Mouse (Mus musculus) CH12.LX (cell line): Measurements from ENCODE around the gene Cacna1a. TPM values are rescaled to one million over a fixed set of nuclear protein-coding genes. Genes with fewer than 3 reads are reported as not detected.

Experiments used
- DNase-seq: peaks from one replicate; pipeline ENCODE4 v3.0.0-alpha.2; 2013; ENCODE audit errors: extremely low read depth
- H3K27ac ChIP-seq: 2 replicates; pipeline ENCODE4 v1.5.1; 2012; ENCODE audit warnings: low read depth, mild to moderate bottlenecking, control low read depth, moderate library complexity; ENCODE audit not compliant: insufficient read depth
- H3K27me3 ChIP-seq: replicated peaks from 2 replicates; pipeline ENCODE3; 2012; ENCODE audit warnings: inconsistent platforms
- H3K36me3 ChIP-seq, 2 experiments: replicated peaks in 1 of 2; 2 replicates each; pipeline versions ENCODE3 to v1.6.1; 2012; ENCODE audit warnings: inconsistent platforms in 1 of 2, low read length in 1 of 2, mild to moderate bottlenecking in 1 of 2, mixed read lengths in 1 of 2, moderate library complexity in 1 of 2; ENCODE audit not compliant: control insufficient read depth in 1 of 2, insufficient read depth in 1 of 2
- H3K4me1 ChIP-seq, 2 experiments: 2 replicates each; pipeline ENCODE4 v1.6.1; 2012; ENCODE audit warnings: inconsistent platforms in 1 of 2, moderate library complexity in 1 of 2; ENCODE audit not compliant: insufficient read depth in 2 of 2, control insufficient read depth in 1 of 2
- H3K4me2 ChIP-seq: 2 replicates; pipeline ENCODE4 v1.6.1; 2012; ENCODE audit warnings: low read depth, mild to moderate bottlenecking, control low read depth; ENCODE audit not compliant: poor library complexity, insufficient read depth, severe bottlenecking
- H3K4me3 ChIP-seq, 3 experiments: fragments of 150-350 bp in 1 of 3; sonication (generic) in 1 of 3; replicated peaks in 1 of 3; 2 replicates each; pipeline versions ENCODE3 to v1.5.1; 2011 to 2012; ENCODE audit warnings: low read depth in 2 of 3, low read length in 2 of 3, mild to moderate bottlenecking in 2 of 3, moderate library complexity in 2 of 3, control low read depth in 1 of 3, improper control_type of control experiment in 1 of 3, inconsistent platforms in 1 of 3, mixed read lengths in 1 of 3; ENCODE audit not compliant: poor library complexity in 1 of 3
- H3K79me2 ChIP-seq: replicated peaks from 2 replicates; pipeline ENCODE4 v1.6.1; 2012; ENCODE audit warnings: mild to moderate bottlenecking, moderate library complexity; ENCODE audit not compliant: control insufficient read depth, poor library complexity, insufficient read depth, severe bottlenecking; ENCODE audit errors: extremely low read depth
- H3K9ac ChIP-seq: 2 replicates; pipeline ENCODE4 v1.6.1; 2012; ENCODE audit warnings: low read depth, mild to moderate bottlenecking, control low read depth, moderate library complexity; ENCODE audit not compliant: insufficient read depth
- H3K9me3 ChIP-seq: replicated peaks from 2 replicates; pipeline ENCODE3; 2012; ENCODE audit warnings: low read length, inconsistent platforms, mixed read lengths
- CTCF ChIP-seq, 2 experiments: IDR thresholded peaks in 1 of 2; conservative IDR thresholded peaks in 1 of 2; 2 replicates each; pipeline ENCODE4 v1.5.1; 2011 to 2012; ENCODE audit warnings: low read depth in 2 of 2, low read length in 2 of 2, improper control_type of control experiment in 1 of 2, inconsistent platforms in 1 of 2, mild to moderate bottlenecking in 1 of 2, moderate library complexity in 1 of 2
- E2F4 ChIP-seq: IDR thresholded peaks from 2 replicates; pipeline ENCODE4 v1.6.1; 2011; ENCODE audit warnings: low read depth, low read length, improper control_type of control experiment; ENCODE audit not compliant: insufficient replicate concordance
- ELF1 ChIP-seq: IDR thresholded peaks from 2 replicates; pipeline ENCODE4 v1.6.1; 2014; ENCODE audit warnings: low read depth, mild to moderate bottlenecking, inconsistent platforms, low read length, improper control_type of control experiment
- HCFC1 ChIP-seq: IDR thresholded peaks from 2 replicates; pipeline ENCODE4 v1.6.1; 2012; ENCODE audit warnings: low read depth, mild to moderate bottlenecking, inconsistent platforms, low read length, improper control_type of control experiment
- KAT2A ChIP-seq: IDR thresholded peaks from 2 replicates; pipeline ENCODE4 v1.6.1; 2012; ENCODE audit warnings: low read length, improper control_type of control experiment, inconsistent platforms; ENCODE audit not compliant: insufficient replicate concordance
- MAFK ChIP-seq: IDR thresholded peaks from 2 replicates; pipeline ENCODE4 v1.6.1; 2011; ENCODE audit warnings: low read length, improper control_type of control experiment; ENCODE audit not compliant: insufficient replicate concordance
- NELFE ChIP-seq: IDR thresholded peaks from 2 replicates; pipeline ENCODE4 v1.6.1; 2011; ENCODE audit warnings: low read depth, low read length, improper control_type of control experiment
- PAX5 ChIP-seq: IDR thresholded peaks from 2 replicates; pipeline ENCODE4 v1.6.1; 2012; ENCODE audit warnings: low read length, inconsistent platforms, mixed read lengths
- POLR2AphosphoS2 ChIP-seq: IDR thresholded peaks from 2 replicates; pipeline ENCODE4 v1.6.1; 2011; ENCODE audit warnings: low read depth, low read length, improper control_type of control experiment
- UBTF ChIP-seq: IDR thresholded peaks from 2 replicates; pipeline ENCODE4 v1.6.1; 2012; ENCODE audit warnings: low read depth, mild to moderate bottlenecking, inconsistent platforms, low read length, improper control_type of control experiment, moderate library complexity
- ZC3H11A ChIP-seq: IDR thresholded peaks from 2 replicates; pipeline ENCODE4 v1.6.1; 2012; ENCODE audit warnings: low read depth, mild to moderate bottlenecking, inconsistent platforms, low read length, improper control_type of control experiment
- ZMIZ1 ChIP-seq: IDR thresholded peaks from 2 replicates; pipeline ENCODE4 v1.6.1; 2012; ENCODE audit warnings: low read depth, mild to moderate bottlenecking, inconsistent platforms, low read length, improper control_type of control experiment
- dilution Hi-C: fragments of 300-500 bp; cut with MboI; formaldehyde crosslinking; loops from 2 replicates; pipeline ENCODE4 v1.14.3; 2020; ENCODE audit warnings: low sequenced_read_pairs; ENCODE audit not compliant: extremely low pct_unique_long_range_greater_than_20kb, extremely low pct_ligation_motif_present
- in situ Hi-C: fragments of 300-500 bp; cut with MboI; formaldehyde crosslinking; loops from 3 replicates; pipeline ENCODE4 v1.14.3; 2019; ENCODE audit warnings: low sequenced_read_pairs, low pct_ligation_motif_present, low pct_unique_long_range_greater_than_20kb, mixed read lengths
- polyA plus RNA-seq: library from polyadenylated mRNA; unstranded; fragments of >175 nt; gene quantifications from 2 replicates; pipeline ENCODE4 v1.2.1, GENCODE M21; 2012; ENCODE audit warnings: low read depth; ENCODE audit not compliant: insufficient read length
- total RNA-seq, 2 experiments: library from RNA; depleted of rRNA; stranded (reverse); fragments of 300-350 nt in 1 of 2; fragments of >200 nt in 1 of 2; gene quantifications; 2 replicates each; pipeline ENCODE4 v1.2.3; 2012 to 2014

Gene Cacna1a
- total and polyA plus RNA-seq, 3 experiments, result 2.6 to 9.4 (median 6.9) TPM

- Histone ChIP-seq H3K9ac (no peak overlapping the region), H3K27me3 (no peaks in the 10 kb centered on the region), H3K36me3 (no peaks in the 10 kb centered on the region), H3K79me2 (no peaks in the 10 kb centered on the region), H3K4me2 (no peak overlapping the region), H3K27ac (no peak overlapping the region), H3K9me3 (no peaks in the 10 kb centered on the region), H3K4me1 (peaks cover 10 to 21% of the 10 kb centered on the region in 2 experiments), H3K4me3 (no peak overlapping the region)
- no peak for TF ChIP-seq POLR2AphosphoS2
- peak in 1 of 2 experiments; percentile 48; a peak in 3 of 4 replicates for TF ChIP-seq CTCF (conservative IDR thresholded peaks at IDR 0.05 in 1 of 2, IDR thresholded peaks at IDR 0.05 in 1 of 2; ENCODE audit: low read depth in 2 of 2, low read length in 2 of 2)
- in situ Hi-C loops, result no loop called here
- dilution Hi-C loops, result no loop called here
- no peak for DNase-seq
These were observed 258.6 kb downstream of the Cacna1a start for GRCm38 (mm10) chr8:84646800-84647199.

- no peaks in the 10 kb centered on the region for H3K79me2 ChIP-seq
- H3K4me3 ChIP-seq, result no peak overlapping the region
- dilution Hi-C loops (no loop called here), in situ Hi-C loops (no loop called here)
- H3K9ac ChIP-seq, result no peak overlapping the region
- no peaks in the 10 kb centered on the region for H3K27me3 ChIP-seq
- H3K4me1 ChIP-seq, result peaks cover 6 to 15% of the 10 kb centered on the region in 2 experiments
- TF ChIP-seq HCFC1, result no peak
- TF ChIP-seq KAT2A, result no peak
- TF ChIP-seq NELFE, result no peak
- no peak for TF ChIP-seq ZC3H11A
- TF ChIP-seq CTCF (conservative IDR thresholded peaks at IDR 0.05 in 1 of 2, IDR thresholded peaks at IDR 0.05 in 1 of 2; ENCODE audit: low read depth in 2 of 2, low read length in 2 of 2), result no peak
- TF ChIP-seq E2F4, result no peak
- TF ChIP-seq PAX5, result no peak
- no peak for TF ChIP-seq ZMIZ1
- no peak for TF ChIP-seq MAFK
- TF ChIP-seq UBTF, result no peak
- no peaks in the 10 kb centered on the region for H3K36me3 ChIP-seq
- H3K27ac ChIP-seq, result no peak overlapping the region
- no peaks in the 10 kb centered on the region for H3K9me3 ChIP-seq
- H3K4me2 ChIP-seq, result peak overlapping the region; percentile 9
- DNase-seq, result no peak
These were observed 259.2 kb downstream of the Cacna1a start for GRCm38 (mm10) chr8:84647461-84647901.

GRCm38 (mm10) chr8:84650213-84650612 is 262.0 kb downstream of the Cacna1a start:
- no peaks in the 10 kb centered on the region for H3K79me2 ChIP-seq
- no peaks in the 10 kb centered on the region for H3K27me3 ChIP-seq
- dilution Hi-C loops (no loop called here), in situ Hi-C loops (no loop called here)
- H3K9me3 ChIP-seq, result no peaks in the 10 kb centered on the region
- H3K4me2 ChIP-seq, result no peak overlapping the region
- no peaks in the 10 kb centered on the region for H3K36me3 ChIP-seq
- H3K4me3 ChIP-seq, result no peak overlapping the region
- DNase-seq, result no peak
- no peak overlapping the region for H3K9ac ChIP-seq
- peaks cover 5 to 7% of the 10 kb centered on the region in 2 experiments; a peak in 2 of 4 replicates for H3K4me1 ChIP-seq
- TF ChIP-seq UBTF (no peak), ELF1 (no peak), PAX5 (no peak), CTCF (conservative IDR thresholded peaks at IDR 0.05 in 1 of 2, IDR thresholded peaks at IDR 0.05 in 1 of 2; ENCODE audit: low read depth in 2 of 2, low read length in 2 of 2) (no peak)
- no peak overlapping the region for H3K27ac ChIP-seq
